8 mouse cellular contexts compared by ENCODE assay signal in the genomic region with DNA sequence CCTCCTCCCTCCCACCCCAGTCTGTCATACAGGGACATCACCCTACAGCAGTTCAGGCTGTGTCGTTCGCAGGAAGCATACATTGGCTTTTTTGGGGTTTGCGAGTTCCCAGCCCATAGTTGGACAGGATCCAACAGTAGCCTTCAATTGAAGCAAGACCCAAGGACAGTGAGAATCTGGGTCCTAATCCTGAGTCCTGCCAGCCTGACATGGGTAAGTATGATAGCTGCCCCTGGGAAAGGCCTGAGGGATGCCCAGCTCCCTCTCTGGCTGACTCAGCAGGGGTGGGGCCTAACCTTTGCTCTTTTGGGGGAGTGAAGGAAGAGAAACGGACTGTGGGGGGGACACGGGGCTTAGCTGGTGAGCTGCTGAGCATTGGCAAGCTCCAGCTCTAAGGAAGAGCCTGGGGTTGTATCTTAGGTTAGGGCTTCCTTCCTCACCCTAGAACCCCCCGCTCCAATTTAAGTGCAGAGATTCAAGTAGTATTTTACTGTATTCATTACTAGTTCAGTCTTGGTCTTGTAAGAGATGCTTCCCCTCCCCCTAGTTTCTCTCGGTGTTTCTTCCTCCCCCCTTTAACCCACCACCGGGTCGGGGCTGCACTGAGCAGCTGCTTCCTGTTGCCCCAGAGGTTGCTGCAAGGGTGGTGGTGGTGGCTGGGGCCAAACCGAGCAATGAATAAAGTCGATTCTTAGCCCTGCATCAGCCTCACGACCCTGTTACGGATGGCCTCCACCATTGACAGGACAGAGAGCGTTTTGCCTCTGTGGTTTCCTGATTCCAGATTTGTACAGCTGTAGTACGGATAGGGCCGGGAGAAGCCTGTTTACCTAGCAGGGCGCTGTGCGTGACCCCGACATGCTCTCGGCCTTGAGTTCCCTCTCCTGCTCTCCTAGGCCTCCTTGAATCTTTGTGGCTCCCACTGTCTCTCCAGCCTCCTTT. TPM values are rescaled to one million over a fixed set of nuclear protein-coding genes. Genes with fewer than 3 reads are reported as not detected.
DNase-seq lines count a peak whose midpoint lies in the region; ATAC-seq lines count a peak whose summit lies in the region.

Gene Baz2a, plus strand, starts transcription at position 14 of the 942 bp plus-strand sequence.

- no peak for ATAC-seq in embryonic facial prominence, embryonic 12.5 days (ENCODE audit: insufficient number of reproducible peaks, insufficient read depth, low FRiP score, low TSS enrichment)
- peak; percentile 73 for ATAC-seq in heart, embryonic 11.5 days (replicated peaks; ENCODE audit: insufficient number of reproducible peaks, low FRiP score, low TSS enrichment)
- no peak; the same call in none of the 2 replicates for ATAC-seq in kidney, embryonic 15.5 days (replicated peaks; ENCODE audit: low FRiP score)
- peak; percentile 67 for ATAC-seq in liver, embryonic 13.5 days (ENCODE audit: low read depth)

- H3K4me2 ChIP-seq in embryonic facial prominence, embryonic 12.5 days (replicated peaks), result peak within 1 kb of the TSS; percentile 91
- H3K4me2 ChIP-seq in heart, embryonic 11.5 days, result peak within 1 kb of the TSS; percentile 95
- H3K4me2 ChIP-seq in kidney, embryonic 15.5 days, result peak within 1 kb of the TSS; percentile 92
- peak within 1 kb of the TSS; percentile 95 for H3K4me2 ChIP-seq in liver, embryonic 13.5 days

- peak within 1 kb of the TSS; percentile 86 for H3K4me3 ChIP-seq in embryonic facial prominence, embryonic 12.5 days
- H3K4me3 ChIP-seq in heart, embryonic 11.5 days (ENCODE audit: low read depth, low read length), result peak within 1 kb of the TSS; percentile 90
- peak within 1 kb of the TSS; percentile 91 for H3K4me3 ChIP-seq in kidney, embryonic 15.5 days (replicated peaks)
- H3K4me3 ChIP-seq in liver, embryonic 13.5 days (replicated peaks), result peak within 1 kb of the TSS; percentile 96

- H3K27me3 ChIP-seq in embryonic facial prominence, embryonic 12.5 days, result no peaks in the 10 kb centered on the region
- H3K27me3 ChIP-seq in heart, embryonic 11.5 days (ENCODE audit: control insufficient read depth, insufficient read depth, low read length), result no peaks in the 10 kb centered on the region
- no peaks in the 10 kb centered on the region for H3K27me3 ChIP-seq in kidney, embryonic 15.5 days
- no peaks in the 10 kb centered on the region for H3K27me3 ChIP-seq in liver, embryonic 13.5 days

- 1% methylated on average over 20 of the region's 20 CpGs for WGBS in embryonic facial prominence, embryonic 12.5 days
- 1% methylated on average over 20 of the region's 20 CpGs for WGBS in heart, embryonic 11.5 days (ENCODE audit: insufficient replicate concordance)
- under 1% methylated on average over 20 of the region's 20 CpGs for WGBS in kidney, embryonic 15.5 days
- WGBS in liver, embryonic 13.5 days (ENCODE audit: insufficient replicate concordance), result 1% methylated on average over 20 of the region's 20 CpGs

- peaks cover 37% of the 10 kb centered on the region for H3K36me3 ChIP-seq in embryonic facial prominence, embryonic 12.5 days
- peaks cover 25% of the 10 kb centered on the region for H3K36me3 ChIP-seq in heart, embryonic 11.5 days (ENCODE audit: control insufficient read depth, insufficient read depth, low read length)
- peaks cover 40% of the 10 kb centered on the region for H3K36me3 ChIP-seq in kidney, embryonic 15.5 days
- peaks cover 40% of the 10 kb centered on the region for H3K36me3 ChIP-seq in liver, embryonic 13.5 days

- peaks cover 43% of the 10 kb centered on the region for H3K4me1 ChIP-seq in embryonic facial prominence, embryonic 12.5 days
- peaks cover 33% of the 10 kb centered on the region for H3K4me1 ChIP-seq in heart, embryonic 11.5 days (ENCODE audit: control insufficient read depth, insufficient read depth, low read length)
- peaks cover 61% of the 10 kb centered on the region for H3K4me1 ChIP-seq in kidney, embryonic 15.5 days
- H3K4me1 ChIP-seq in liver, embryonic 13.5 days (replicated peaks), result peaks cover 79% of the 10 kb centered on the region

- peak within 1 kb of the TSS; percentile 75 for H3K9ac ChIP-seq in embryonic facial prominence, embryonic 12.5 days
- peak within 1 kb of the TSS; percentile 90 for H3K9ac ChIP-seq in heart, embryonic 11.5 days (ENCODE audit: low read depth, low read length)
- peak within 1 kb of the TSS; percentile 83 for H3K9ac ChIP-seq in kidney, embryonic 15.5 days
- H3K9ac ChIP-seq in liver, embryonic 13.5 days, result peak within 1 kb of the TSS; percentile 97

- no peaks in the 10 kb centered on the region for H3K9me3 ChIP-seq in embryonic facial prominence, embryonic 12.5 days
- no peaks in the 10 kb centered on the region for H3K9me3 ChIP-seq in heart, embryonic 11.5 days (replicated peaks; ENCODE audit: control insufficient read depth, low read length)
- no peaks in the 10 kb centered on the region for H3K9me3 ChIP-seq in kidney, embryonic 15.5 days (replicated peaks)
- no peaks in the 10 kb centered on the region for H3K9me3 ChIP-seq in liver, embryonic 13.5 days (replicated peaks)

- DNase-seq in B cell, adult 2 months, result peak; percentile 70 to 71
- DNase-seq in adrenal gland, adult 18-20 months (ENCODE audit: low spot score in 2 of 2), result peak; percentile 59 to 65
- peak; percentile 79 for DNase-seq in liver, embryonic 13.5 days
- peak; percentile 58 to 71 for DNase-seq in natural killer cell, adult 2 months (ENCODE audit: low spot score in 2 of 2)
- DNase-seq in thymus, postnatal 0 days (ENCODE audit: low spot score), result peak; percentile 88

- H3K27ac ChIP-seq in embryonic facial prominence, embryonic 12.5 days, result peak within 1 kb of the TSS; percentile 91
- H3K27ac ChIP-seq in heart, embryonic 11.5 days (ENCODE audit: low read depth, low read length), result peak within 1 kb of the TSS; percentile 97
- peak within 1 kb of the TSS; percentile 99 for H3K27ac ChIP-seq in kidney, embryonic 15.5 days
- H3K27ac ChIP-seq in liver, embryonic 13.5 days, result peak within 1 kb of the TSS; percentile 98

RNA-seq across cellular contexts. Expression of gene Baz2a, which starts in this region (rescaled TPM):
- 10 to 100 TPM; 35.6 to 45.3 TPM for total RNA-seq in adrenal gland, adult 18-20 months (2021)
- polyA plus RNA-seq in embryonic facial prominence, embryonic 12.5 days (2016; fragmentation: Nextera tagmentation; extraction: Ambion mirVana), result 9.0 and 9.1 TPM in 2 replicates
- 10.9 and 21.7 TPM in 2 replicates for polyA plus RNA-seq in heart, embryonic 11.5 days (2014; fragmentation: Nextera tagmentation; extraction: Ambion mirVana)
- polyA plus RNA-seq in kidney, embryonic 15.5 days (2015; fragmentation: Nextera tagmentation; extraction: Ambion mirVana), result 12.7 and 14.2 TPM in 2 replicates
- 5.8 and 6.7 TPM in 2 replicates for polyA plus RNA-seq in liver, embryonic 13.5 days (2015; fragmentation: Nextera tagmentation; extraction: Ambion mirVana)
- polyA plus RNA-seq in thymus, postnatal 0 days (2015; fragmentation: Nextera tagmentation; extraction: Ambion mirVana), result 21.5 and 27.5 TPM in 2 replicates

Comparison
In these comparisons a context has a peak if more than half of its experiments do, and no peak if none do; other contexts are left out.
1. ATAC-seq: peak in heart, embryonic 11.5 days (single experiment) and liver, embryonic 13.5 days (single experiment); none in embryonic facial prominence, embryonic 12.5 days (single experiment) and kidney, embryonic 15.5 days (single experiment).
2. Peak in every context shown above with its lines, with median percentiles within 50 percentile points of each other: DNase-seq, H3K27ac ChIP-seq, H3K4me2 ChIP-seq, H3K4me3 ChIP-seq and H3K9ac ChIP-seq.